Mouse (Mus musculus) heart, postnatal 36 days (tissue): Measurements from ENCODE around the gene Zfp90. TPM values are rescaled to one million over a fixed set of nuclear protein-coding genes. Genes with fewer than 3 reads are reported as not detected.
"Not testable (repeated sequence)": the region's sequence is repeated elsewhere in the genome, so short reads cannot be mapped to it uniquely, and the experiment has no call there.

Experiments
- DNase-seq, 2 experiments: peaks; one replicate each; pipeline ENCODE4 v3.0.0; 2021 to 2022
- intact Hi-C: fragments of 180-260 bp; cut with DNase I; formaldehyde crosslinking; loops from one replicate; pipeline ENCODE4 v1.15.1; 2025
- total RNA-seq, 2 experiments: library from RNA; stranded (reverse); gene quantifications; 2 replicates each; pipeline ENCODE4 v1.2.3; 2021

Gene Zfp90
- total RNA-seq, 2 experiments from 2014 or later: 2.8 to 3.7 TPM

DNA sequence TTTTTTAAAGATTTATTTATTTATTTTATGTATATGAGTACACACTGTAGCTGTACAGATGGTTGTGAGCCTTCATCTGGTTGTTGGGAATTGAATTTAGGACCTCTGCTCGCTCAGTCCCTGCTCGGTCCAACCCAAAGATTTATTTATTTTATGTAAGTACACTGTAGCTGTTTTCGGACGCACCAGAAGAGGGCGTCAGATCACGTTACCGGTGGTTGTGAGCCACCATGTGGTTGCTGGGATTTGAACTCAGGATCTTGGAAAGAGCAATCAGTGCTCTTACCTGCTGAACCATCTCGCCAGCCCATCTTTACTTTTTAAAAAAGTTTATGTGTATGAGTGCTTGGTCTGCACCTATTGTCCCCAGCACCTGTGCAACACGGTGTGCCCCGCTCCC, 16.8 kb downstream of the Zfp90 start:
- DNase-seq: not testable (repeated sequence)
- intact Hi-C loops: loop anchor here (5.0 kb wide), 1 partner anchor 455 kb away; no protein-coding TSS in a partner anchor

DNA sequence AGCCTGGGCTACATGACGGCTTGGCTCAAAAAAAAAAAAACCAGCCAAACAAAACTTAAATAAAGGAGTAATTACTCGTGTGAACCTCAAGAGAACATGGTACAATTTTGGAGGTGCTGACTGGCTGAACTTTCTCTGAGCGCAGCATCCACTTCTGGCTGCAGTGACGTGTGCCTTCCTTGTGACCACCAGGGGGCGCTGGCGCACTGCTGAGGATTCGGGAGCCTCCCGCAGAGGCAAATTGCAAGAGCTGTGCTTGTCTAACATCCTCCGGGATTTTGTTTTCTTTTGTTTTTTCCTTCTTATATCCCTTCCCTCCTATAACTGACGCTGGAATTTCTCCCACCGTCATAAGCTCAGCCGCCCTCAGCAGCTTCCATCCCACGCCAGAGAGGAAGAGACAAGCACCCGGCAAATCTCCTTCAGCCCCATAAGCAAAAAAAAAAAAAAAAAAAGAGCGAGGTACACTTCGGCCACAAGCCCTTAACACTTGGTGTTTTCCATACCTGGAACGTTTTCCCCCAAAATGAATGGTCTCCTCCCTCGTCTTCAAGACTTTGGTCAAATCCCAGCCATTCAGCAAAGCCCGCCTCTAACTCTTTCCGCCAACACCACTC, 17.9 kb downstream of the Zfp90 start:
- DNase-seq: peak; percentile 83 to 90
- intact Hi-C loops: loop anchor here (1.0 to 5.0 kb wide), 3 partner anchors 102 to 454 kb away; no protein-coding TSS in a partner anchor

DNA sequence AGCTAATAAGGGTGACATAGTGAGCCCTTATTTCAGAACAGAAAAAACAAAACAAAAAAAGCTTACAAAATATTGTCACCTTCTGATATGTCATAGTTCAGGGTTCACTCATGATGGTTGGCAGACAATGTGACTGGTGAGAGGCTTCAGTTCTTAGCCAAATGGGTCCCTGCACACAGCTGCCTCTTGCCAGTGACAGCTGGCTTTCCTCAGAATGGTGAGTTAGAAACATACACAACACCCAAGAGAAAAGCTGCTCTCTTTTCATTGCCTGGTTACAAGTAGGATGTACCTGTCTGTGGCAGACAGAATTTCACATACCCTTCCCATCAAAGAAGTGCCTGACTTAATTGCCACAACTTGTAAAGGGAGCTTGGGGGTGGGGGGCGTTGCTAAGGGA, 18.5 kb downstream of the Zfp90 start:
- intact Hi-C loops: loop anchor here (1.0 to 5.0 kb wide), 3 partner anchors 102 to 454 kb away; no protein-coding TSS in a partner anchor

DNA sequence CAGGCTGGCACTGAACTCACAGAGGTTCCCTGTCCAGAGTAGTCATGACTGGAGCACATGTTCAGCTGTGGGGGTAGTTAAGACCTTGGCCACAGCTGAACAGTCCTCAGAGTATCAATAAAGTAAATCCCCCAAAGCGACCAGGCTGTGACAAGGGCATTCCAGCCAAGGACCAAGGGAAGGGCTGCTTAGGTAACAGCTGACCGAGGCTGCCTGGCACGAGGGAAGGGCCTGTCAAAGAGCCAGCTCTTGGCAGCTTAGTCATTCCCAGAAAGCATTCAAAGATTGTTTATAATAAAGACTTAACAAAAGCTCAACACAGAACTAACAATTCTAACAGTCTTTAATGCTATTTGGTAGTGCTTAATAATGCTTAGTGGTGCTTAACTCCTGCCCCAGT, 22.7 kb downstream of the Zfp90 start:
- DNase-seq: no peak
- intact Hi-C loops: loop anchor here (5.0 kb wide), 1 partner anchor 80 kb away; no protein-coding TSS in a partner anchor

More for the DNA sequence above, 18.5 kb downstream of the Zfp90 start:
- DNase-seq: no peak

DNA sequence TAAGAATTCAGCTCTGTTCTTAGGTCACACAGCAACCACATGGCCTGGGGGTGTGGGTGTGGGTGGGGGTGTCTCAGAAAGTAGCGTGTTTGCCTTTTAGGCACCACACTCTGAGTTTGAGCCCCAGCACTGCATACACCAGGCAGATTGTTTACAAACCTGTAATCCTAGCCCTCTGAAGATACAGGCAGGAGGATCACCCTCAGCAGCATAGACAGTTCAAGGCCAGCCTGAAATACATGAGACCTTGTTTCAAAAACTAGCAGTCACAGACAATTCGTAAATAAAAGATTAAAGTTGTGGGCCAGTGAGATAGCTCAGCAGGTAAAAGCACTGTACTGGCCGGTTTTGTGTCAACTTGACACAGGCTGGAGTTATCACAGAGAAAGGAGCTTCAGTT, 25.0 kb downstream of the Zfp90 start:
- intact Hi-C loops: no loop called here
- no peak for DNase-seq

DNA sequence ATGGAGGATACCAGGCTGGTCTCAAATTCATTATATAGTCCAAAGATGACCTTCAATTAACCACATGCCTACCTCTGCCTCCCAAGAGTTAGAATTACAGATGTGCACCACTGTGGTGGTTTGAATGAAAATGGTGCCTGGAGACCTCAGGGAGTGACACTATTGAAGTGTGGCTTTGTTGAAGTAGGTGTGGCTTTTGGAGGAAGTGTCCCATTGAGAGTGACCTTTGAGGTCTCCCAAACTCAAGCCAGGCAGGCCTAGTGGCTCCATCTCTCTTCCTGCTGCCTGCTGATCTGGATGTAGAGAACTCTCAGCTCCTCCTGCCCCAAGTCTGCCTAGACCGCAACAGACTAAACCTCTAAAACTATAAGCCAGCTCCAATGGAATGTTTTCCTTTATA, 27.6 kb downstream of the Zfp90 start:
- intact Hi-C loops: no loop called here
- DNase-seq: no peak

DNA sequence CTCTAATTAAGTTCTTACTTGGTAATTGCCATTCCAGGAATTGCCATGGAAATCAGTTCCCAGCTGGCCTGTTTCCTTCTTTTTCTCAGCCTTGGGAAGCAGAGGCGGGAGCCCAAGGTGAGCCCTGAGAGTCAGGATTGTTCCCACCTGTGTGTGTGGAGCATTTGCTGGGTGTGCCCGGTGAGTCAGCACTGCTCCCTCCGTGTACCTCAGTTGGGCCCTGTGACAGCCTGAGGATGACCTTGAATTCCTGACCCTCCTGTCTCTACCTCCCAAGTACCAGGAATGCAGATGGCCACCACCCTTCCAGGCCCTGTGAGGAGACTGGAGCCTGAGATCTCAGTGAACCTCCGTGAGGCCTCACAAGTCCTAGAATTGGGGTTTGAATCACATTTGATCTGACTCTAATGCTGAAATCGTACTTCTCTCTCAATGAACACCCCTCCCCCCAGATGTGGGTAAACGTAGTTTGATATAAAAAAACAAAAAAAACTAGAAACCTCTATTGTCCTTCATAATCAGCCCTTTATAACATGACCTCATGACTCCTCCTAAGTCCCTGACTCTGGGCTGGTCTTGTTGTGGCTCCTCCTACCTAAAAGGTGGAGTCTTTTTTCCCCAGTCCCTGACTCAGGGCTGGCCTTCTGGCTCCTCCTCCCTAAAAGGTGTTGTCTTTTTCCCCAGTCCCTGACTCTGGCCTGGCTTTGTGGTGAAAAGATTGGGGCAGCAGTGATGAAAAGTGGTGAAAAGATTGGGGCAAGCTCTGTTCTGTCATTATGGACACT, 36.4 kb downstream of the Zfp90 start:
- intact Hi-C loops: no loop called here
- no peak for DNase-seq

DNA sequence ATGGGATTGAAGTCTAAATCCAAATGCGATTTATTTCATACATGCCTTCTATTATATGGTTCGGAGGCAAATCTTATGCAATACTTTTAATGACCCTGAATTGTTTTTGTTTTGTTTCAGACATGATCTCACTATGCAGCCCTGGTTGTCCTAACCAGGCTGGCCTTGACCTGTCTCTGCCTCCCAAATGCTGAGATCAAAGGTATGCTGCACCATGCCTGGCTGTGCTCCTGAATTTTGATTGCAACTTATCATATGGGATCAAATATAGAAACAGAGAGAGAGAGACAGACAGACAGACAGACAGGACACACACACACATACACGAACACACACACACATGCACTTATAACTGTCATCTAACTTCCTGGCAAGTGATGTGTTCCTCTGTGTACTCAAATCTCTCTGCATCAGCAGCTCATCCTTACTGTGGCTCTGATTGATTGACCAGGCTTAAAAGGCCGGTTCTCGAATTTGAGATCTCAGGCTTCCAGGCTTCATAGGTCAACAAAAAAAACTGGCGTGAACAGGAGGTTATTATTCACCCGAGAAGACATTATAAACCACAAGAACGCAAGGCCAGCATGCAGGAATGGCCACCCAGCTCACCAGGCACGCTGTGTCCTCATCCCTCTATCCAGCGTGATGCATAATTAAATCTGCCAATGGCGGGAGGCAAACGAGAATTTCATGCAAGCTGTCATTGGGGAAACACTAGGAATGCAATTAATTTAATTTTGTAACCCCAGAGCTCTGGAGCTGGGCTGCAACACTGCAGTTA, 37.8 kb downstream of the Zfp90 start:
- intact Hi-C loops: no loop called here
- no peak for DNase-seq

DNA sequence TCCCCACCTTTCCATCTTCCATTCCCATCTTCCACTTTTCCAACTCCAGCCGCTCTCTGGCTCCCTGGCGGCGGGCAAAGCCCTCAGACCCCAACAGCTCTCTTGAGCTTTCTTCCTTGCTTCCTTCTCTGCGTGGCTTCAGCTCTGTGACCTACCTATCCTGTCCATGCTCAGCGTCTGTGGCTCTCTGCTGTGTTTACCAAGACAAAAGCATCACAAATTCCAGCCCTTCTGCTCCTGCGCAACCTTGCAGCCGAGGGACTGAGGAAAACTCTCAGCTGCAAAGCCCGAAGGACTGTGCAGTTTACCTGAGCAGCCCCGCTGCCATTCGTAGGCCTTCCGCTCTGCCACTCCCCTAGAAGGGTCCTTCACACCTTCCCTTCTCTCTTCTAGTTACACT, 38.9 kb downstream of the Zfp90 start:
- intact Hi-C loops: no loop called here

DNA sequence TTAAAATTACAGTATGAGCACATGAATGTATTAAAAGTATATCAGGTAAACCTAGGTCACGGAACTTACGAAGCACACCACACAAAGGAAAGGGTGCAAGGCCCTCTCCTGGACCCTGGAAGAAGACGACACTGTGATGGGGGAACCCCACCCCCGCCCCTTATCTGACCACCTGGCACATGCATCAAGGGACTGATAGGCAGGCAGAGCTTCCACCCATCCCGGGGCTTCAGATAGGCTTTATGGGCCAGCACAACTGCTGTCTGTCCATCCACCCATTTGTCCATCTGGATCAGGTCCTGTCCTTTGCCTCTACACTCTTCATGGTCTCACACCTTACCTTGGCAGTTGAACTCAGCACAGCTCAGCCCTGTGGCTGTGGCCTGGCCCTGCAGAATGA, 47.0 kb downstream of the Zfp90 start:
- DNase-seq: no peak
- intact Hi-C loops: no loop called here

More for the DNA sequence above, 38.9 kb downstream of the Zfp90 start:
- DNase-seq: no peak

DNA sequence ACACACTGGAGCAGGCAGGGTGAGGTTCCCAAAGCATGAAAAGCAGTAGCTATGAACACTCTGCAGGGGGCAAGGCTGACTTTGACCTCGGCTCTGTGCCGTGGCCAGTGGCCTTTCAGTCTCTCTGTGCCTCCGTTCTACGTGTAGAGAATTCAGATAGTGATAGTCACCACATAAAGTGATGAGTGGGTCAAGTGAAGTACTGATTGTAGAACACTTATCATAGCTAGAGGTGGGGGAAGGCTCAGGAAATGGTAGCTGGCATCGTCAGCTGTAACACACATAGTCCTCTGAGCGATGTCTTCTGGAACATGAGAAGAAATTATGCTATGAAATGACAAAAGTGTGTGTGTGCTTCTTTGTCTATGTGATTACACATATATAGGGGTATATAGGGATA, 48.7 kb downstream of the Zfp90 start:
- no peak for DNase-seq
- intact Hi-C loops: no loop called here

DNA sequence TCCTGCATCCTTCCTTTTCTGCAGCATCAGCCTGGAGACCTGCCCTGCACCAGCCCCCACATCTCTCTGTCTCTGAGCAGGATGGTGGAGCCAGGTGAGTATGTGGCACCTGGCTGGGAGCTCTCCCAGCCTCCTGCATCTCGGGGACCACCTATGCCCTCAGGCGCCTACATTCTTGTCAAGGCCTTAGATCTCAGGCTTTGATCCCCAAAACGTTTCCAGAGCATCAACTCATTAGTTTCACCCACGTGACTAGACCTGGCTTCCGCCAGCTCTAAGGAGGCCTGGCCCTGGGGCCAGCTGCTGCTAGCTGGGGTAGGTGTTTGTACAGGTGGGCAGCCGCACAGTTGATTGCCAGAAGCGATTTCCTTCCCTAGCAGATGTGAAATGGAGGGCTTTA, 54.4 kb downstream of the Zfp90 start:
- intact Hi-C loops: loop anchor here (2.0 kb wide), 1 partner anchor 71 kb away; no protein-coding TSS in a partner anchor
- DNase-seq: no peak

DNA sequence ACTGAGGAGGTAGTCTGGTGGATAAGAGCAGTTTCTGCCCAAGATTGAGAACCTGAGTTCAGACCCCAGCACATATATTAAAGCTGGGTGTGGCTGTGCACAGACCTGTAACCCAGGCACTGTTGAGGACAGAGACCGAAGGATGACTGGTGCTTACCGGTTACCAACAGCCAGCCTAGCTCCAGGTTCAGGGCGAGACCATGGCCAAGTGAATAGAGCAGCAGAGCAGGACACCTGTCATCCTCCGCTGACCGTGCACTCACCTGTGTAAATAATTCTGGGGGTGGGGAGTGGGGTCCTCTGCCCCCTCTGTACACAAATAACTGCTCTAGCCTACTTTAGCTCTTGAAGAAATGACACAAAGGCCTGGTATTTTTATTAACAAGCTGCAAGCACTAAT, 58.9 kb downstream of the Zfp90 start:
- intact Hi-C loops: no loop called here
- DNase-seq: no peak

Other genes starting within 250 kb of the Zfp90 start
- 10 to 100 TPM; 11.4 to 12.3 TPM for gene Slc7a6, start 246.5 kb upstream of the Zfp90 start, total RNA-seq
- 10 to 100 TPM in 1 of 2 experiments, 1 to 10 TPM in 1; 9.0 to 10.8 TPM for gene Slc7a6os, start 204.4 kb upstream of the Zfp90 start, total RNA-seq
- 10 to 100 TPM; 24.5 to 26.8 TPM for gene Prmt7, start 204.4 kb upstream of the Zfp90 start, total RNA-seq
- 1 to 10 TPM; 3.1 to 3.5 TPM for gene Smpd3, start 77.3 kb upstream of the Zfp90 start, total RNA-seq
- not detected for gene 6030452D12Rik, start 85.2 kb downstream of the Zfp90 start, total RNA-seq
- 1 to 10 TPM in 1 of 2 experiments, under 1 TPM in 1; 0.81 to 1.2 TPM for gene Cdh3, start 95.6 kb downstream of the Zfp90 start, total RNA-seq
- gene Gm10073, start 158.1 kb downstream of the Zfp90 start, total RNA-seq: 100 to 1,000 TPM; 105 to 117 TPM
- not detected for gene Cdh1, start 188.0 kb downstream of the Zfp90 start, total RNA-seq